Mouse (Mus musculus) heart, embryonic 16.5 days (tissue): ENCODE data around the gene Sectm1a. TPM values are rescaled to one million over a fixed set of nuclear protein-coding genes. Genes with fewer than 3 reads are reported as not detected.
"Not testable (repeated sequence)": the region's sequence is repeated elsewhere in the genome, so short reads cannot be mapped to it uniquely, and the experiment has no call there.

Experiments used
- ATAC-seq: fragments of 200-750 bp; cut with Nextera tagmentation; replicated peaks from 2 replicates; pipeline ENCODE4 v1.8.0; 2017; ENCODE audit warnings: moderate number of reproducible peaks; ENCODE audit not compliant: insufficient read depth, low FRiP score; ENCODE audit errors: extremely low read depth
- H3K27ac ChIP-seq: fragments of 300-500 bp; sonication (generic); 2 replicates; pipeline ENCODE4 v1.5.1; 2014; ENCODE audit warnings: mild to moderate bottlenecking, low read length, control low read depth, moderate library complexity
- H3K27me3 ChIP-seq: fragments of 300-500 bp; sonication (generic); 2 replicates; pipeline ENCODE4 v1.6.1; 2014; ENCODE audit warnings: low read length, mixed read lengths; ENCODE audit not compliant: control insufficient read depth, insufficient read depth
- H3K36me3 ChIP-seq: fragments of 300-500 bp; sonication (generic); 2 replicates; pipeline ENCODE4 v1.6.1; 2014; ENCODE audit not compliant: control insufficient read depth, insufficient read depth
- H3K4me1 ChIP-seq: fragments of 300-500 bp; sonication (generic); 2 replicates; pipeline ENCODE4 v1.6.1; 2014; ENCODE audit warnings: low read length, mixed read lengths; ENCODE audit not compliant: control insufficient read depth, insufficient read depth
- H3K4me2 ChIP-seq: fragments of 300-500 bp; sonication (generic); 2 replicates; pipeline ENCODE4 v1.6.1; 2014; ENCODE audit warnings: low read depth, mild to moderate bottlenecking, control low read depth, low read length
- H3K4me3 ChIP-seq: fragments of 300-500 bp; sonication (generic); 2 replicates; pipeline ENCODE4 v1.5.1; 2014; ENCODE audit warnings: mild to moderate bottlenecking, control low read depth, low read length
- H3K9ac ChIP-seq: fragments of 300-500 bp; sonication (generic); 2 replicates; pipeline ENCODE4 v1.6.1; 2014; ENCODE audit warnings: low read length, control low read depth
- H3K9me3 ChIP-seq: fragments of 300-500 bp; sonication (generic); replicated peaks from 2 replicates; pipeline ENCODE4 v1.6.1; 2016; ENCODE audit warnings: low read length; ENCODE audit not compliant: control insufficient read depth
- WGBS: fragments of 180-500 bp; shearing (Covaris S2); extraction: QIAGEN DNeasy Blood & Tissue Kit; methylation state at CpG from one replicate; pipeline ENCODE4 v1.1.7; 2014; 5-methylcytosine and 5-hydroxymethylcytosine counted together
- polyA plus RNA-seq: library from polyadenylated mRNA; unstranded; fragments of >200 nt; fragmentation: Nextera tagmentation; extraction: Ambion mirVana; gene quantifications from 2 replicates; pipeline ENCODE4 v1.2.1, GENCODE M21; 2015

Sectm1a gene
- polyA plus RNA-seq, 1 experiment from 2014 or later, result 0.51 TPM

DNA sequence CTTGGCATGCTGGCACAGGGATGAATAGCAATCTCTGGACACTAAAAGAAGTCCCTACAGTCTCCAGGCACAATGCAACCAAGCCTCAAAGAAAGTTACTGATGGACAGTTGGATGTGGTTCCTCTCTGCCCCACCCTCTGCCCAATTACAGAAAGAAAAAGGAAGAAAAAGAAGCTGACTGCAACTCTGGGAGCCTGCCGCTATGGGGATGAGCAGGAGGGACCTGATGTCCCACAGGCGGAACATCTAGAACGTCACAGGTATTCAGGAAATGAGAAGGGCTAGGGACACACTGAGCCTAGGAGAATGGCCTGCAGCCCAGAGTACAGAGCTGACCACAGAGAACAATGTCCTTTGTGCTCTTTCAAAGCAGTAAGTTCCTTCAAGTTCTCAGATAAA, 1.2 kb upstream of the Sectm1a start:
- Histone ChIP-seq H3K9me3 (no peaks in the 10 kb centered on the region), H3K9ac (no peak overlapping the region), H3K4me1 (no peaks in the 10 kb centered on the region), H3K27ac (no peak overlapping the region), H3K27me3 (no peaks in the 10 kb centered on the region), H3K4me3 (no peak overlapping the region), H3K4me2 (no peak overlapping the region), H3K36me3 (no peaks in the 10 kb centered on the region)
- ATAC-seq, result no peak
- 86% methylated on average over 3 of the region's 3 CpGs for WGBS

DNA sequence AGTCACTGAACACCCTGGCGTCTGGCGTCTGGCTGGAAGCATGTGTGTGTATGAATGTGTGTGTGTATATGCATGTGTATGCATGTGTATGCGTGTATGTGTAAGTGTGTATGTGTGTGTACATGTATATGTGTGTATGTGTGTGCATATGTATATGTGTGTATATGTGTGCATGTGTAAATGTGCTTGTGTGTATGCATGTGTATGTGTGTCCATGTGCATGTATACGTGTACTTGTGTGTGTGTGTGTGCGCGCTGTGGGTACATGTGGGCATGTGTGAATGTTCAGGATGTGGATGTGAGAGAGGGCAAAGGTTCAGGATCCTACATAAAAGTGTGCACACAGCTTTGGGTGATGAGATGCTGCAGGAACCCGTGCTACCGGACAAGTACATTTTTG, 690 bp downstream of the Sectm1a start:
- no peaks in the 10 kb centered on the region for H3K27me3 ChIP-seq
- H3K27ac ChIP-seq, result no peak overlapping the region
- H3K9ac ChIP-seq, result no peak overlapping the region
- no peak overlapping the region for H3K4me2 ChIP-seq
- H3K4me1 ChIP-seq, result no peaks in the 10 kb centered on the region
- H3K4me3 ChIP-seq, result no peak overlapping the region
- no peak for ATAC-seq
- no peaks in the 10 kb centered on the region for H3K36me3 ChIP-seq
- H3K9me3 ChIP-seq, result no peaks in the 10 kb centered on the region
- 87% methylated on average over 8 of the region's 8 CpGs for WGBS

DNA sequence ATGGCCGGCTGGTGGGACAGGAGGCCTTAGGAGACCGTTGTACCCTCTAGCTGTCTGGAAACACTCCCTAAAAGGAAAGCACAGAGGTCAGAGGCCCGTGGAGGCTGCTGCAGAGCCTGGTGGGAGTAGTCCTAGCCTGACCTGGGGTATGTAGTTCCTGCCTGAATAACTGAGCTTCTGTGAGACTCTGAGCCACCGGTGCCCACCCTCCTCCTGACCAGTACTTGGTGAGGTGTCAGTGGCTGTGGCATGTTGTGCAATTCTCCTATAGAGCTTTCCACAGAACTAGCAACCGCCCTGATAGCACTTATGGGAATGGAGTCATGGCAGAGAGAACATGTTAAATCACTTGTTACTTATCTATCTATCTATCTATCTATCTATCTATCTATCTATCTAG, 5.4 kb downstream of the Sectm1a start:
- Histone ChIP-seq H3K9ac (no peak overlapping the region), H3K4me2 (no peak overlapping the region), H3K27me3 (no peaks in the 10 kb centered on the region), H3K36me3 (no peaks in the 10 kb centered on the region), H3K4me1 (no peaks in the 10 kb centered on the region), H3K4me3 (no peak overlapping the region), H3K9me3 (no peaks in the 10 kb centered on the region), H3K27ac (no peak overlapping the region)
- 67% methylated on average over 5 of the region's 5 CpGs for WGBS
- no peak for ATAC-seq

- 90% methylated on average over 11 of the region's 16 CpGs for WGBS
- not testable (repeated sequence) for H3K9me3 ChIP-seq, ATAC-seq
Measured at GRCm38 (mm10) chr11:121069662-121070061, 11.4 kb downstream of the Sectm1a start.

GRCm38 (mm10) chr11:121067895-121068294, 13.1 kb downstream of the Sectm1a start:
- no peak overlapping the region for H3K9ac ChIP-seq
- no peaks in the 10 kb centered on the region for H3K36me3 ChIP-seq
- no peak for ATAC-seq
- no peak overlapping the region for H3K27ac ChIP-seq
- no peaks in the 10 kb centered on the region; the same call in 1 of the 2 replicates for H3K27me3 ChIP-seq
- no peaks in the 10 kb centered on the region for H3K4me1 ChIP-seq
- H3K9me3 ChIP-seq, result no peaks in the 10 kb centered on the region
- WGBS, result 92% methylated on average over 2 of the region's 2 CpGs
- no peak overlapping the region for H3K4me3 ChIP-seq
- H3K4me2 ChIP-seq, result no peak overlapping the region

More at GRCm38 (mm10) chr11:121069662-121070061, 11.4 kb downstream of the Sectm1a start:
- not testable (repeated sequence) for H3K4me2 ChIP-seq, H3K27ac ChIP-seq, H3K9ac ChIP-seq, H3K36me3 ChIP-seq, H3K4me3 ChIP-seq, H3K4me1 ChIP-seq, H3K27me3 ChIP-seq

DNA sequence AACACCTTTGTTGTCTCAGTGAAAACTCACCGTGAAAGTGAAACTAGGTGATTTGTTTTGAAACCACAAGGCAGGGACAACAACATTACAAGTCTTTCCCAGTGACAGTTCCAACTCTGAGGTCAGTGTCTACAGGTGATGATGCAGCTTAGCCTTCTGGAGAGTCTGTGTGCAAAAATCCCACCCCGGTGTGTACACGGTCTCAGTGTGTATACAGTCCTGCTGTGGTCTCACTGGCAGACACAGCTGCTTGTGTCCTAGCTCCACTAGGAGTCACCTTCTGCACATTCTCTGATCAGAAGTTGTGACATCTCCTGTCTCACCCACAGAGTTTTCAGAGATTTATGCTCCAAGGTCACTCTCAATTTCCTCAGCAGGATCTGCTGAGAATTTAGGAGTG, 16.8 kb downstream of the Sectm1a start:
- no peaks in the 10 kb centered on the region for H3K36me3 ChIP-seq
- ATAC-seq, result no peak
- H3K27me3 ChIP-seq, result no peaks in the 10 kb centered on the region; the same call in 1 of the 2 replicates
- WGBS, result 82% methylated on average over 3 of the region's 3 CpGs
- no peak overlapping the region for H3K4me2 ChIP-seq
- no peak overlapping the region for H3K27ac ChIP-seq
- no peaks in the 10 kb centered on the region for H3K9me3 ChIP-seq
- H3K4me1 ChIP-seq, result peaks cover 8% of the 10 kb centered on the region
- no peak overlapping the region for H3K4me3 ChIP-seq
- no peak overlapping the region for H3K9ac ChIP-seq

- no peak within 1 kb of the TSS for H3K4me2 ChIP-seq
- no peak within 1 kb of the TSS for H3K4me3 ChIP-seq
- ATAC-seq, result no peak
- 70% methylated on average over 5 of the region's 5 CpGs for WGBS
- no peak within 1 kb of the TSS for H3K9ac ChIP-seq
- H3K27me3 ChIP-seq, result no peaks in the 10 kb centered on the region; the same call in 1 of the 2 replicates
- H3K27ac ChIP-seq, result no peak within 1 kb of the TSS
- no peaks in the 10 kb centered on the region for H3K9me3 ChIP-seq
- no peaks in the 10 kb centered on the region for H3K36me3 ChIP-seq
- H3K4me1 ChIP-seq, result peaks cover 8% of the 10 kb centered on the region
Measured at GRCm38 (mm10) chr11:121063379-121063778, 17.6 kb downstream of the Sectm1a start, which contains the start of gene Sectm1b. Gene Sectm1b (minus strand): TSS chr11:121063569.

DNA sequence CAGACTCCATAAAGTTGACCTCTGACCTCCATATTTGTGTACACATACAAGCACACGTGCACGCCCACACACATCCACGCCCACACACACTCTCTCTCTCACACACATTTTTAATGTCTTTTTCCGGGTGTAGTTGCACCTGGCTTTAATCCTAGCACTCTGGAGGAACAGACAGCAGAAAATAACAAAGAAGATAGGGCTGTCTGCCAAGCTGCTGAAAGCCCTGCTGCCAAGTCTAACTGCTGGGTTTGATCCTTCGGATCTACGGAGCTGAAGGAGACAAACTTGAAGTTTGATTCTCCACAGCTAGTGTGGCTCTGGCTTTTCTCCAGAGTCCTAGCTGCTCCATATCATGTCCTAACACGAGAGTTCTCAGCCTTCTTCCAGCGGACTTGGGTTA, 19.4 kb downstream of the Sectm1a start:
- no peak overlapping the region for H3K4me2 ChIP-seq
- H3K9ac ChIP-seq, result no peak overlapping the region
- H3K27ac ChIP-seq, result no peak overlapping the region
- H3K4me1 ChIP-seq, result peaks cover 8% of the 10 kb centered on the region
- H3K27me3 ChIP-seq, result no peaks in the 10 kb centered on the region; the same call in 1 of the 2 replicates
- ATAC-seq, result no peak; the same call in 1 of the 2 replicates
- no peaks in the 10 kb centered on the region for H3K9me3 ChIP-seq
- 35% methylated on average over 8 of the region's 8 CpGs for WGBS
- H3K4me3 ChIP-seq, result no peak overlapping the region
- no peaks in the 10 kb centered on the region for H3K36me3 ChIP-seq

DNA sequence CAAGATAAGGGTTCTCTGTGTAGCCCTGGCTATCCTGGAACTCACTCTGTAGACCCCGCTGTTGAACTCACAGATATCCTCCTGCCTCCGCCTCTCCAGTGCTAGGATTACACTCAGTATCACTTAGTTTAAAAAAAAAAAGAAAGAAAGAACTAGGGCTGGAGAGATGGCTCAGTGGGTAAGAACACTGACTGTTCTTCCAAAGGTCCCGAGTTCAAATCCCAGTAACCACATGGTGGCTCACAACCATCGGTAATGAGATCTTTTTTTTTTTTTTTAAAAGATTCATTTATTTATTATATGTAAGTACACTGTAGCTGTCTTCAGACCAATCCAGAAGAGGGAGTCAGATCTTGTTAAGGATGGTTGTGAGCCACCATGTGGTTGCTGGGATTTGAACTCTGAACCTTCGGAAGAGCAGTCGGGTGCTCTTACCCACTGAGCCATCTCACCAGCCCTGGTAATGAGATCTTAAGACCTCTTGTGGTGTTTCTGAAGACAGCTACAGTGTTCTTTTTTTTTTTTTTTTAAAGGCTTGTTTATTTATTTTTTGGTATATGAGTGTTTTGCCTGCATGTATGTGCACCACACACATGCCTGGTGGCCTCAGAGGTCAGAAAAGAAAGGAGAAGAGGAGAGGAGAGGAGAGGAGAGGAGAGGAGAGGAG, 20.5 kb downstream of the Sectm1a start:
- not testable (repeated sequence) for H3K27ac ChIP-seq, H3K4me3 ChIP-seq, H3K9ac ChIP-seq, H3K36me3 ChIP-seq, ATAC-seq, H3K27me3 ChIP-seq, H3K4me2 ChIP-seq, H3K9me3 ChIP-seq
- 92% methylated on average over 6 of the region's 6 CpGs for WGBS
- H3K4me1 ChIP-seq, result peaks cover 11% of the 10 kb centered on the region
